Mouse (Mus musculus) layer of hippocampus, adult 18-20 months (tissue): ENCODE data around the gene Prph2. TPM values are rescaled to one million over a fixed set of nuclear protein-coding genes. Genes with fewer than 3 reads are reported as not detected.
A peak's percentile ranks its signal among the peaks of the same experiment; 100 is the strongest.

Experiments
- DNase-seq, 2 experiments: peaks; one replicate each; pipeline ENCODE4 v3.0.0; 2022; ENCODE audit warnings: low spot score in 2 of 2
- long read RNA-seq: library from polyadenylated mRNA; stranded (forward); transcript quantifications from one replicate; pipeline ENCODE4 v2.0.0, GENCODE M21; 2021
- total RNA-seq, 2 experiments: library from RNA; stranded (reverse); gene quantifications; 2 replicates each; pipeline ENCODE4 v1.2.3; 2021

Gene Prph2
- total RNA-seq: not detected
- long read RNA-seq: 0 reads

DNA sequence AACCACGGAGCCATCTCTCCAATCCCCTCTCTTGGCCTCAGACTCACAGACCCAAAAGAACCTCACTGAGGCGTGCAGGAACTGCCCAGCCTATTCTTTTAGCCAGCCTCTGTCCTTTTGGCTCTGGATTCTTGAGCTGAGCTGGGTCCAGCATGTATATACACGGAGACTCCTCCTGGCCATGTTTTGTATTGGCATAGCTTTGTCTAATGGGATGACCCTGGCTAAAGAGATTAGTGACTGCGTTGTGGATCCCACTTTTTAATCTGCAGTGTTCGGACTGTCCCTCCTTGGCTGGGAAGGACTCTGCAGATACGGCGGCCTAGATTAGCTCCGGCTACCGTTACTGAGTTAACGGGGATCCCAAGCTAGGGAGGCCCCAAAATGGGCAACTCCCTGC lies at the start of gene Prph2:
Gene Prph2, plus strand, starts transcription at position 274 of the 400 bp plus-strand sequence.
- DNase-seq: no peak

DNA sequence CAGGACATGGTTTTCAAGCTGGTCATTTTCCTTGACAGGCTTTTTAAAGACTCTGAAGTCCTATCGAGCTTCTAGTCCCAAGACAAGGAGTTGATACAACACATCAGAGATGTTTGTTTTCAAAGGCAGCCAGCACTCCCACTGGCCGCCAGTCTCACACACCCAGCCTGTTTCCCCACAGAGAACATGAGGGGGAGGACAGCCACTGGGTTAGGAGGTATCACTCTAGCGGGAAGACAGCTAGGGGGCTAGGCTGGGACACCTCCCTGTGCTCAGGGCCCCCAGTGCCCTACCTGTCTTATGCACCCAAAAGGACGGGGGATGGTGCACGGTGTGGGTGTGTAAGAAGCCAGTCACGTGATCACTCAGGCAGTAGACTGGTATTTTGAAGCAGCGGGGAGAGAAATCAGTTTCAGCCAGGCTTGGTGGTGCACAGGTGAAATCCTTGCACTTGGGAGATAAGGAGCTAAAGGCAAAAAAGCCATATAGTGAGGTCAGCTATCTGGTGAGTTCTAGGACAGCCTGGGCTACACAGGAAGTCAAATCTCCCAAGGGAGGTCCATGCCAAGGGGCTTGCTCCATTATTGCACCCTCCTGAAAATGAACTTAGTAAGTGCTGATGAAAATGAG lies 45.6 kb upstream of the Prph2 start:
- DNase-seq: no peak

DNA sequence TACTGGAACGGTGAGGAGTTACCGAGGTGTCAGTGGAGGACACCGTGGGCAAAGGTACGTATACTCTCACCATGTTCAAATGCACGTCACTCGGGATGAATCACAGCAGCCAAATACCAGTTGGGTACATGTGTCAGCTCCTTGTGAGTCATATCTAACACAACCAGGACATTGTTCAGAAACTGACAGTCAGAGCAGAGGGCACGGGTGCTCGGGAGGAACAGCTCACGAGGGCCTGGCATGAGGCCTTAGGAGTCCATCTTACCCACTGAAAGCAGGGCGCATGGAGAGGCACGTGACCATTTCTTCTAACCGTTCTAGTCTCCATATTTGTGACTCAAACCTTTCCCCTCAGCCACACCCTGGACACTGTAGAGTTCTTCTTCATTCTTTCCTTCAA lies 43.4 kb upstream of the Prph2 start:
- no peak for DNase-seq

DNA sequence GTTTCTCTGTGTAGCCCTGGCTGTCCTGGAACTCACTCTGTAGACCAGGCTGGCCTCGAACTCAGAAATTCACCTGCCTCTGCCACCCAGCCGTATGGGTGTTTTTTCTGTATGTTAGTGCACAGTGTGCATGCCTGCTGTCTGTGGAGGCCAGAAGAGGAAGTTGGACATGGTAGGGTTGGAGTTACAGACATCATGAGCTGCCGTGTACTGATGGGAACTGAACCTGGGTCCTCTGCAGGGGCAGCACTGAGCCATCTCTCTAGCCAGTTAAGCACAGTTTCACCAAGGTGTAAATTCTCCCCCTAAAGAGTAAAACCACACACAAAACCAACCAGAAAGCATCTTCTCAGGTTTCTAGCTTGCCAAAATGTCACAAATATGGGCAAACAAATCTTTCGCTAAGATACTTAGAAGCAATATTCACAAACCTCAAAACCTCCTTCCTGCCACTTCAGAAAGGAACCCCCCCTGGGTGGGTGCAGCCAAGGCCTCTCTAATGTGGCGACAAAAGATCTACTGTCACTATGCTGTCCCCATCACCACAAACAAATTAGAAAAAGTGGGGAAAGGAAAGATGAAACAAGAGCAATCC lies 40.0 kb upstream of the Prph2 start:
- no peak for DNase-seq

DNA sequence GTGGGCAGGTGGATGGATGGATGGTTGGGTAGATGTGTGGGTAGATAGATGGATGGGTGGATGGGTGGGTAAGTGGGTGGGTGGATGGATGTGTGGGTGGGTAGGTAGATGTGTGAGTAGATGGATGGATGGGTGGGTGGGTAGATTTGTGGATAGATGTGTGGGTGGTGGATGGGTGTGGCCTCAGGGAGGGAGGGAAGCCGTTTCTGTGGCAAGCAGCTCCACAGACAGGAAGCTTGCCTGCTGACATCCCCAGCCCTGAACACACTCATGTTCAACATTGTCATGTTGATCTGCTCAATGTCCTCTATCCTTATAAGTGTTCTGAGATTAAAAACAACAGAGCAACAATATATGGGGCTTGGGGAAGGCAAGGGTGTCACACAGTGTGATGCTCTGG lies 39.3 kb upstream of the Prph2 start:
- DNase-seq: no peak

DNA sequence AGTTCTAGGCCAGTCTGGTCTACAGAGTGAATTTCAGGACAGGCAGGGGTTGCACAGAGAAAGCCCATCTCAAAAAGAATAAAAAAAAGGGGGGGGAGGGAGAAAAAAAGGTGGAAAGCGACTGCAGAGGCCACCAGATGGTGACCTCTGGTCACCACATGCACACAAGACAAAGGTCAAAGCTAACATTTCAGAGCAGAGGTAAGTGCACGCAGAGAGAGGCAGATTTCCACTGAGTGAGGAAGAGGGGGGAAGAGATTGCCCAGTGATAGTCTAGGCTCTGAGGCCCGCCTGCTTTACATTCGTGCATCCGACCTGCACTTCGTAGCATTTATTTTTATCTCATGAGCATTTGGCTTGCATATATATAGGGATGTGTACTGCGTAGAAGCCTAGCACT lies 37.5 kb upstream of the Prph2 start:
- no peak for DNase-seq

DNA sequence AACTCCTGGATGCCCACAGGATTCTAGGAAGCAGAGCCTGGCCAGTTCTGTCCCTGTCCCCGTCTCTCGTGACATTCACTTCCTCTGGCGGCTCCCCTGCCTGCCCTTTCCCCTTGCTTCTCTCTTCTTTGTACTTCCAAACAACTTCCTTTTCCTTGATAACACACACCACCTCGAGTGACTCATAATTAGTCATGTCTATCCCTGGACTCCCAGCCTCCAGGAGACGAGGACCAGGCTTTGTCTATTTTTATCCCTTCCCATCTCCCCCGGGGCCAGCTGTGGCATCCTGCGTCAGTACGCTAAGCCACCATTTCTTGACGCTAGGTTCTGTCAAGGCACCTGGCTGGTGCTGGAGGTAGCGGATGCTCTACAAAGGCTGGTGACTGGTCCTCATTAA lies 36.1 kb upstream of the Prph2 start:
- no peak for DNase-seq

DNA sequence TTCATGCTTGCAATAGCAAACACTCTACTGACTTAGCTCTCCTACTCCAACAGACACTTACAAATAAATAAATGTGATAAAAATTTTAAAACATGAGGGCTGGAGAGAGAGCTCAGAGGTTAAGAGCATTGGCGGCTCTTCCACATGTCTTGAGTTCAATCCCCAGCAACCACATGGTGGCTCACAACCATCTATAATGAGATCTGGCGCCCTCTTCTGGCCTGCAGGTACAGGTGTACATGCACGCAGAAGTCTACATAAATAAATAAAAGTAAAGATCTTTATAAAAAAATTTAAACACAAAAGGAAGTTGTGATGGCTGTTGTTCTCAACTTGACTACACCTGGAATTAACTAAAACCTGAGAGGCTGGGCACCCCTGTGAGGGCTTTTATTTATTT lies 34.6 kb upstream of the Prph2 start:
- DNase-seq: no peak

DNA sequence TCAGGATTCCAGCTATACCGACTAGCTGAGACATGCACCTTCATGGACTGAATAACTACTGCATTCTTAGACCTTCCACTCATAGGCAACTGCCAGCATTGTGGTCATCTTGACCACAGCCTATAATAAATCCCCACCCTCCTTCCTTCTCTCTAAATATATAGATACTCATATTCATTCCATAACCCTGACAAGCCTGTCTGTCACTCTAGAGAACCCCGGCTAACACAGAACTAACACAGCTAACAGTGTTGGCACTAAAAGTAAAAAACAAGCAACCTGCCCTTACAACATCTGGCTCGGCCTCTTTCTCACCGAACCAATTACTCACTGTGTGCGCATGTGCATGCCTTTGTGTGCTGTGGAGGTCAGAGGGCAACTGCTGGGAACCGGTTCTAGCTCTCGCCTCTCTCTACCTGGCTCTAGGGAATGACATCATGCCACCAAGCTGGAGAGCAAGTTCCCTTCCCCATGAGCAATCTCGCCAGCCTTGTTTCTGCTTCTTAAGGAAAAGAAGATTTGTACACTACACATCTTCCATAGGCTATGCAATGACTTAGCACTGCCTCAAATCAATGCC lies 33.8 kb upstream of the Prph2 start:
- DNase-seq: no peak

DNA sequence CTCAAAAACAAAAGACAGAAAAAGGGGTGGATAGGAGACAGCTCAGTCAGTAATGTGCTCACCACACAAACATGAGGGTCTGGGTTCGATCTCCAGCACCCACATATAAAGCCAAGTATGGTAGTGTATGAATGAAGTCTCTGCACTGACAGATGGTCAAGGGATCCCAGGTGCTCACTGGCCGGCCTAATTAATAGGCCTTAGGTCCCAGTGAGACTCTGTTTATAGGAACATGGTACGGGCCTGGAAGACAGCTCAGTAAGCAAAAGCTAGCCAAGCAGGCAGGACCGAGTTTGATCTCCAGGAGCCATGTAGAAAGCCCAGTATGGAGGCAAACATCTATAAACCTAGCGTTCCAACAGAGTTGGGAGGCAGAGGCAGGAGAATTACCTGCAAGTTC lies 33.2 kb upstream of the Prph2 start:
- DNase-seq: no peak

DNA sequence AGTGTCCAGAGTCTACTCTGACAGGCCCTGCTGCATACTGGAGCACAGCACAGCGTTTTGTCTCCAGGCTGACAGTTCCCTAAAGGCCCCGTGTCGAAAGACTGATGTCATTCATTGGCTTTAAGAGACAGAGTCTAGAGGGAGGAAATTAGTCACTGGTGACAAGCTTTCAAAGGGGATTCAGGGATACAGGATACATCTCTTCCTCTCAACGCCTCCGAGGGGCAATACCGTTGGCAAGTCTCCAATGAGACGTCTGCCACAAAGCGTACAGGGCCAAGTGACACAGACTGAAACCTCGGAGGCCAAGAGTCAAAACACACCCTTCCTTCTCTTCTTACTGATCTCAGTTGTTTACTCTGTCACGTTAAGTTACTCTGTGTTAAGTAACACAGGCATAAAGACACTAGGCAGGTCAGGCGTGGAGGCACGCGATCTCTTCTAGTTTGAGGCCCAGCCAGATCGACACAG lies 30.4 kb upstream of the Prph2 start:
- no peak for DNase-seq

DNA sequence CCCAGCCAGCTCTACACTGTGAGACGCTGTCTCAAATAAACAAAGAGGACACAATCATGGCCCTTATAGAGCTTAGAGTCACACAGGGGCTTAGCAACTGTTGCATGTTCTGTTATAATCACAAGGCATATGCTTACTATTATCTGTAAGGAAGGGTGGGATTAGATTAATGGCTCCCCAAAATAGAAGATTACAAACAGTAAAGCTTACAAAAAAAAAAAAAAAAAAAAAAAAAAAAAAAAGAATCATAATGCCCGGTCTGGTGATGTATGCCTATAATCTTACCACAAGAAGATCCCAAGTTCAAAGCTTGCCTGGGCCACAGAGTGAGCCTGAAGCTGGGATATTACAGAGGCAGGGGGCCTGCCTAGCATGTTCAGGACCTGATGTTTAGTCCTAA lies 29.9 kb upstream of the Prph2 start:
- DNase-seq: no peak

DNA sequence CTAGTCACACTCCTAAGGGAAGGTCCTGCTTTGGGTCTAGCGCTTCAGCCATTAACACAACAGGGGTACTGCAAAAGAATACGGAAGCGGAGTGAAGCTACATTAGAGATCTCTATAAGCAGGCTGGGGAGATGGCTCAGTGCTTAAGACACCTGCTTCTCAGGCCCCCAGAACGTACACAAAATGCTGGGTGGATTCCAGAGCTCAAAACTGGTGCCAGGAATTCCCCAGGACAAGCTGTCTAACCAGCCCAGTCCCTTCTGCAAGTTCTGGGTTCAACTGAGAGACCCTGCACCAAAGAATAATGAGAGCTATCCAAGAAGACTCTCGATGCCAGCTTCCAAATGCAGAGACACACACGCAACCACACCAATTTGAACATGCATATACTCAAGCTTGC lies 28.5 kb upstream of the Prph2 start:
- no peak for DNase-seq

DNA sequence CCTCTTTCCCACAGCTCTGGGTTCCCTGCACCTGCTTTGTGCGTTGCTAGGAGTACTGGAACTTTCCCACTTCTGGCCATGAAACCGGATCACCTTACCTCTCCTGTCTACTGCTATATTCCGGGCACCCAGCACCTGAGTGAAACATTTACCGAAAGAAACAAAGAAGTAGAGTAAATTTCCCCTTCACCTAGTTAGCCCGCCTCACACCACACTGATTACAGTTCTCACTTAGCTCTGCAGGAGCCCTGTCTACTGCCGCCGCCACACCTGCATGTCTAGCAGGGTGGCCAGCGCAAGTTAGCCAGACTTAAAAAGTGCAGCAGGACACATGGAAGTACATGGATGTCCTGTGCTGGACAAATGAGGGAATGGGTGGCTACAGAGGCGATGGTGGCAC lies 27.2 kb upstream of the Prph2 start:
- DNase-seq: no peak

DNA sequence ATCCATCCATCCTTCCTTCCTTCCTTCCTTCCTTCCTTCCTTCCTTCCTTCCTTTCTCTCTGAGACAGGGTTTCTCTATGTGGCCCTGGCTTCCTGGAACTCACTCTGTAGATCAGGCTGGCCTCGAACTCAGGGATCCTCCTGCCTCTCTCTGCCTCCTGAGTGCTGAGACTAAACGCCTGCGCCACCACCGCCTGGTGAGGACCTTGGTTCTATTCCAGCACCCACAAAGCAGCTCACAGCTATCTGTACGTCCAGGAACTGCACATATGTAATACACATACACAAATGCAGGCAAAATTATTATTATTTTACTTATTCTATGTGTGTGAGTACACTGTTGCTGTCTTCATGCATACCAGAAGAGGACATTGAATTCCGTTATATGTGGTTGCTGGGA lies 25.5 kb upstream of the Prph2 start:
- DNase-seq: no peak

DNA sequence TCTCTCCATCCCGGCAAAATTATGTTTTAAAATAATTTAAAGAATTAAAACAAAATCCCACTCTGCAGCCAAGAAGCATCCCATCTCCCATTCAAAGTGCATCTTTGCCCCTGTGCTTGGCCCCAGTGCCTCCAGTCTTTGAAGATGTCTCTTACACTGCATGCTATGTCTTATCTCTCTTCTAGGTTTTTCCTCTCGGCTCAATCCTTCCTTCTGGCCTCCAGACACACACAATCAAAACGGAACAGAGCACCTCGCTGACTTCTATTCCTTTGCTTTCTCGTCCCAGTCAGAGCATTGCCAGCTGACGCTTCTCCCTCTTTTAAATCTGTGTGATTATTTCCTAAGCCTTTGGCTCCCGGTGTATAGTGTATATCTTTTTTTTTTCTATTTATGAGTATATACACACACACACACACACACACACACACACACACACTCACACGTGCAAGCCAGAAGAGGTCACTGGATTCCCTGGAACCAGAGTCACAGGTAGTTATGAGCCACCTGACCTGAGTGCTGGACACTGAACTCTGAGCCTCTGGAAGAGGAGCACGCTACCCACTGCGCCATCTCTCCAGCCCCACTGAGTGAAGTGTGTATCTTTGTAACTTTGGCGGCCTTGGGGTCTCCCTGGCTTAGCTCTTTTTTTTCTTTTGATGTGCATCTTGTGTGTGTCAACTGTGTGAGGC lies 24.9 kb upstream of the Prph2 start:
- no peak for DNase-seq

DNA sequence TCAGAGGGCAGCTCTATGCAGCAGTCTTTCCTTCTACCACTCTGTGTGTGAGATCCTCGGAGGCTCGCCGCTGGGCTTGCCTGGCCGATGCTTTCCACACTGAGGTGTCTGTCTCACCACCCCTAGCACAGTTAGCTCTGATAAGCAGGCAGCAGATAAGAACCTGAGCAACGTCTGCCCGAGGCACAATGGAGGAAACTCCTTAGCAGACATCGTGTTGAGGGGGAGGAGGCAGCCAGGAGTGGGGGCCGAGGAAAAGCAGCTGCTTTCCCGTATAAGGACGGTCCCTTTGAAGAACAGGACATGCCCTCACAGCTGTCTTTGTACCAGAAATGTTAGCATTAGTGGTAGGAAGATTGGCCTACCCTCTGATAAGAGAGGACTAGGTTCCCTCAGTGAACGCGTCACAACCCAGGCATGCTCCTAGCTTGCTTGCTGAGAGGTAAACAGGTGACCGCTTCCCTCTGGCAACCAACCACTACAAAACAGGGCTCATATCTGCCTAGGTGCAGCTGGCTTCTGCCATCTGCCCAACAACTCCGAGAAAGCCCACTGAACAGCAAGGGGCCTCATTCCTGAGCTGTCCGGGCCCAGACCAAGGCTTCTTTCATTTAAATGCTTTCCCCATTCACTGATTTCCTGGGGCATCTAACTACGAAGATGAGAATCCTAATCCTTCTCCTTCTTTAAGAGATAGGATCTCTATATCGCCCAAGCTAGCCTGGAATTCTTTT lies 24.2 kb upstream of the Prph2 start:
- no peak for DNase-seq

DNA sequence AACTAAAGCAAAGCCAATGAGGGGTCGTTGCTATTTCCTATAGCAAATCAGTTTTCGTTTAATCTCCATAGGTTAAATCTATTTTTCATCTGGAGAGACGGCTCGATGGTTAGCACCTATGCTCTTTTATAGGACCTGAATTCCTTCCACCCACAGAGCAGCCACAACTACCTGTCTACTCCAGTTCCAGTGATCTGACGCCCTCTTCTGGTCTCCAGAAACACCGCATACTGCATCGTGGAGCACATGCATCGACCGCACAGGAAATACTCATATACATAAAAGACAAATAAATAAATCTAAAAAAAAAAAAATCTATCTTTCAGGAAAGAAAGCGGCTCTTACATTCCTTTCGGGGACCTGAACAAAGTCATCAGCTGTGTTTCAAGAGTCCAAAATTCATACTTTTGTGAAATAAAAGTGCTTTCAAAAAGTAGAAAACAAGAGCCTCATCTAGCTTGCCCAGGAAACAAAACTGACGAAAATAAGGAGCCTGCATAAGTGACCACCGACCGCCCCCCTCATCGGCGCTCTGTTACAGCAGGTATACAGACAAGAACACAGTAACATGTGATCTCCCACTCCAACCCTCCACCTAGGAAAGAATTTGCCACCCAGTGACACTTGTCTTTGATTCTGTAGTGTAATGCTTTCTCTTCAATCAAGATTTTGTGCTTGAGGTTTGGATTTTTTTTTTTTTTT lies 21.6 kb upstream of the Prph2 start:
- DNase-seq: peak in 1 of 2 experiments; percentile 70

DNA sequence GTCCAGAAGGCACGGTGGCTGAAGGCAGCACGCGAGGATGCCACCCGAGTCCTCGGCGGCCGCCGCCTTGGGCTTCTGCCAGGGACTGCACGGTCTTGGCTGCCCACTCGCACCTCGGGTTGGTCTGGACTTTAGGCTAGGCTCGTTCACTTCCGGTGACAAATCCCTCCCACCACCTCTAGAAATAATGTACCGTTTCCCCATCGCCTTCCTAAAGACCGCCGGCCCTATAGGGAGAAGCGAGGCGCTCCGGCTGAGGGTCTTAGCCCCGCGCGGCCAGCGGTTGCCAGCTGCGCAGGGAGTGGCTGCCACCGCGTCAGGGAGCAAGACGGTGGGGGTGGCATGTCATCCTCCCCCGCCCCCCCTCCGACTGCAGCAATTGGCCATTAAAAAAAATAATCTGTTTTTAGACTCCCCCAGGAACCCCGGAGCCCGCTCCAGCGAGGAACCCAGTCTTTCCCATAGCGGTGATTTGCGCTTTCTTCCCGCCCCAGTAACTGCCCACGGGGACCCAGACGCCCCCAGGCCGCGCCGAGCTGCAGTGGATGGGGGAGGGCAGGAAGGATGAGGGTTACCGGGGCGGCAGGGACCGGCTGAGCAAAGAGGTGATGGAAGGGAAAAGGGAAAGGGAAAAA lies 20.7 kb upstream of the Prph2 start:
- DNase-seq: peak; percentile 60 to 76

DNA sequence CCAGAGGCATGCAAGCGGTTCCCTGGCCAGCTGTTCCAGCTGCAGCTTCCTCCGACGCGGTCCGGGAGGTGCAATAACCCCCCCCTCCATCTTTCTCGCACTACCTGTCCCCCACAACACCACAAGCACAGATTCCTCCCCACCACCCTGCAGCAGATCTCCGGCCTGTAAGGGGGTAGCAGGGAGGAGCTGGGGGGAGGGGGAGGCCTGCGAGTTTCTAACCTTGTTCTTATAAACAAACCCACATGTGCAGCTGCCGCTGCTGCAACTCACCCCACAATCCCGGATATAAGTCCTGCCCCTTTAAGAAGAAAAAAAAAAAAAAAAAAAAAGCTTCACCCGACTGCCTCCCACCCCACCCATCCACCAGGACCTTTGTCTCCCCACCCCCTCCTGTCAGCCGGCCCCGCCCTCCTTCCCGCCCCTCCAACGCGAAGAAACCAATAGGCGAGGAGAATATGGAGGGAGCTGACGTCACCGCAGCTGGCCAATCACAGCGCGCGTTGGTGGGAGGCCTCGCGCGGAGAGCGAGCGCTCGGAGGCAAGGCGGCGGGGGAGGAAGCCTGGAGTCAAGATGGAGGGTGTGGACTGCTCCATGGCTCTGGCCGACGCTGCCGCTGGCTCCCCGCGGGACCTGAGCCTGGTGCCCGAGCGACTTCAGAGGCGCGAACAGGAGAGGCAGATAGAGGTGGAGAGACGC lies 20.0 kb upstream of the Prph2 start, which contains the start of gene Tbcc:
Gene Tbcc, plus strand, starts transcription at position 569 of the 700 bp plus-strand sequence.
- peak; percentile 96 to 98 for DNase-seq
